16 mouse cellular contexts compared by ENCODE assay signal in the genomic region with DNA sequence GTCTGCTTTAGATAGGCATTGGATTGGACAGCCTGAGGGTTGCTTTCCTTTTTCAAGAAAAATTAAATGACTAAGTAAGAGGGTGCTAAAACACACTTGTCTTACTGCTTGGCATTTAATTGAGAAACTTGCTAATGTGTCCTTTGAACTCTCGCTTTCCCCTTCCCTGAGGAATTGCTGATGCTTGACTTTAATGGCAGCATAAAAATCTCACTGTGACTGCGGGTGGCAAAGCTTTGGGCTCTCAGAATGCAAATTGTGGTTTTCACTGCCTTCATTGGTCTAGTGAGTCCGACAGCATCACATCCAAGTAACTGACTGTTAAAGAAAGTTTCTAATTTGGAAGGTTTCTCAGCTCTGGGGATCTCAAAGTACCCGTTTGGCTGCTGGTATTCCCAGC.
"Had no signal": no experiment of that assay in that cellular context is flagged by ENCODE, and none has a peak within 500 bp of the region (broad histone marks: within the 10 kb centered on the region; RNA-seq: fewer than 3 reads in every experiment).

No protein-coding gene starts in this region.

- H3K36me3 ChIP-seq: intestine, embryonic 15.5 days; limb, embryonic 12.5 days; limb, embryonic 15.5 days; lung, embryonic 15.5 days; midbrain, embryonic 10.5 days; midbrain, embryonic 13.5 days had no signal

- H3K27ac ChIP-seq: intestine, embryonic 15.5 days; layer of hippocampus, adult 2 months; limb, embryonic 12.5 days; limb, embryonic 15.5 days; liver, embryonic 14.5 days; lung, embryonic 15.5 days; midbrain, embryonic 10.5 days; midbrain, embryonic 13.5 days had no signal

- H3K4me3 ChIP-seq: intestine, embryonic 15.5 days; layer of hippocampus, adult 2 months; limb, embryonic 12.5 days; limb, embryonic 15.5 days; lung, embryonic 15.5 days; megakaryocyte, embryonic 14.5 days; midbrain, embryonic 10.5 days; midbrain, embryonic 13.5 days had no signal

- H3K27me3 ChIP-seq: intestine, embryonic 15.5 days; limb, embryonic 15.5 days; lung, embryonic 15.5 days; megakaryocyte, embryonic 14.5 days had no signal

- H3K4me1 ChIP-seq: intestine, embryonic 15.5 days; limb, embryonic 12.5 days; limb, embryonic 15.5 days; lung, embryonic 15.5 days; megakaryocyte, embryonic 14.5 days had no signal

- DNase-seq: kidney, adult 18-20 months; layer of hippocampus, adult 9-11 months; liver, postnatal 0 days; lung, postnatal 10 days; lung, postnatal 36 days; thymus, adult 18-20 months; thymus, postnatal 36 days had no signal
